Mouse (Mus musculus) embryonic facial prominence, embryonic 14.5 days (tissue): Measurements from ENCODE around the gene Gna11. TPM values are rescaled to one million over a fixed set of nuclear protein-coding genes. Genes with fewer than 3 reads are reported as not detected.
A peak's percentile ranks its signal among the peaks of the same experiment; 100 is the strongest.

ENCODE experiments used
- ATAC-seq: fragments of 200-750 bp; cut with Nextera tagmentation; 2 replicates; pipeline ENCODE4 v1.8.0; 2017; ENCODE audit warnings: low read depth, moderate number of reproducible peaks, moderate TSS enrichment
- DNase-seq: peaks from one replicate; pipeline ENCODE4 v3.0.0-alpha.2; 2015; ENCODE audit warnings: low spot score
- H3K27ac ChIP-seq: fragments of 300-500 bp; sonication (generic); replicated peaks from 2 replicates; pipeline ENCODE4 v1.5.1; 2014; ENCODE audit warnings: low read depth, mild to moderate bottlenecking, low read length, moderate library complexity
- H3K27me3 ChIP-seq: fragments of 300-500 bp; sonication (generic); replicated peaks from 2 replicates; pipeline ENCODE4 v1.6.1; 2014; ENCODE audit warnings: low read length; ENCODE audit not compliant: control insufficient read depth, insufficient read depth
- H3K36me3 ChIP-seq: fragments of 300-500 bp; sonication (generic); 2 replicates; pipeline ENCODE4 v1.6.1; 2014; ENCODE audit warnings: low read length, mixed read lengths; ENCODE audit not compliant: control insufficient read depth, insufficient read depth
- H3K4me1 ChIP-seq: fragments of 300-500 bp; sonication (generic); 2 replicates; pipeline ENCODE4 v1.6.1; 2014; ENCODE audit warnings: antibody characterized with exemption, low read length; ENCODE audit not compliant: control insufficient read depth, insufficient read depth
- H3K4me2 ChIP-seq: fragments of 300-500 bp; sonication (generic); 2 replicates; pipeline ENCODE4 v1.6.1; 2014; ENCODE audit warnings: low read depth, mild to moderate bottlenecking, low read length, moderate library complexity, mixed read lengths
- H3K4me3 ChIP-seq: fragments of 300-500 bp; sonication (generic); 2 replicates; pipeline ENCODE4 v1.5.1; 2014; ENCODE audit warnings: low read depth, mild to moderate bottlenecking, low read length
- H3K9ac ChIP-seq: fragments of 300-500 bp; sonication (generic); 2 replicates; pipeline ENCODE4 v1.6.1; 2014; ENCODE audit warnings: low read depth, mild to moderate bottlenecking, low read length, moderate library complexity, mixed read lengths
- H3K9me3 ChIP-seq: fragments of 300-500 bp; sonication (generic); 2 replicates; pipeline ENCODE4 v1.6.1; 2016; ENCODE audit warnings: low read length; ENCODE audit not compliant: control insufficient read depth
- WGBS: fragments of 180-500 bp; shearing (Covaris S2); extraction: QIAGEN DNeasy Blood & Tissue Kit; methylation state at CpG from one replicate; pipeline ENCODE4 v1.1.7; 2014; 5-methylcytosine and 5-hydroxymethylcytosine counted together
- microRNA-seq: library from miRNA; unstranded; fragments of <30 nt; microRNA quantifications from one replicate; pipeline ENCODE4, GENCODE M21; 2016; ENCODE audit warnings: borderline number of aligned reads
- polyA plus RNA-seq: library from polyadenylated mRNA; unstranded; fragments of >200 nt; fragmentation: Nextera tagmentation; extraction: Ambion mirVana; gene quantifications from 2 replicates; pipeline ENCODE4 v1.2.1, GENCODE M21; 2014

Gene Gna11
- polyA plus RNA-seq, 1 experiment from 2014 or later, result 87.7 TPM

- no peak for ATAC-seq
- Histone ChIP-seq H3K27me3 (peaks cover 14% of the 10 kb centered on the region), H3K4me1 (peaks cover 6% of the 10 kb centered on the region; the same call in 1 of the 2 replicates), H3K9me3 (no peaks in the 10 kb centered on the region), H3K4me2 (no peak overlapping the region), H3K4me3 (no peak overlapping the region), H3K9ac (no peak overlapping the region), H3K36me3 (peaks cover 34% of the 10 kb centered on the region), H3K27ac (no peak overlapping the region)
- DNase-seq, result no peak
- 66% methylated on average over 6 of the region's 6 CpGs for WGBS
Observed at GRCm38 (mm10) chr10:81484441-81485059, 60.4 kb downstream of the Gna11 start.

- H3K4me3 ChIP-seq, result no peak overlapping the region
- DNase-seq (no peak), ATAC-seq (no peak)
- H3K4me2 ChIP-seq, result no peak overlapping the region
- peaks cover 6% of the 10 kb centered on the region; the same call in 1 of the 2 replicates for H3K4me1 ChIP-seq
- peaks cover 14% of the 10 kb centered on the region for H3K27me3 ChIP-seq
- no peak overlapping the region for H3K9ac ChIP-seq
- H3K36me3 ChIP-seq, result peaks cover 29% of the 10 kb centered on the region
- 23% methylated on average over 9 of the region's 9 CpGs for WGBS
- H3K27ac ChIP-seq, result no peak overlapping the region
- H3K9me3 ChIP-seq, result no peaks in the 10 kb centered on the region
Observed at GRCm38 (mm10) chr10:81483983-81484382, 61.0 kb downstream of the Gna11 start.

- no peak within 1 kb of the TSS for H3K27ac ChIP-seq
- ATAC-seq, result peak; percentile 45
Observed at GRCm38 (mm10) chr10:81482533-81482889, 62.5 kb downstream of the Gna11 start, which contains the start of gene Celf5. Gene Celf5 (minus strand): TSS chr10:81482709.

GRCm38 (mm10) chr10:81481605-81482532, 63.1 kb downstream of the Gna11 start:
- DNase-seq (no peak), ATAC-seq (peak; percentile 3; the same call in 1 of the 2 replicates)
- WGBS, result 5% methylated on average over 23 of the region's 35 CpGs
- peaks cover 8% of the 10 kb centered on the region; the same call in 1 of the 2 replicates for H3K36me3 ChIP-seq
- H3K27me3 ChIP-seq, result peaks cover 14% of the 10 kb centered on the region
- no peaks in the 10 kb centered on the region for H3K9me3 ChIP-seq
- peak overlapping the region; percentile 54 for H3K4me3 ChIP-seq
- peak overlapping the region; percentile 62 for H3K9ac ChIP-seq
- peak overlapping the region; percentile 88 for H3K4me2 ChIP-seq
- H3K4me1 ChIP-seq, result peaks cover 6% of the 10 kb centered on the region; the same call in 1 of the 2 replicates
- no peak overlapping the region for H3K27ac ChIP-seq

More at GRCm38 (mm10) chr10:81482533-81482889, 62.5 kb downstream of the Gna11 start, which contains the start of gene Celf5:
- no peak for DNase-seq
- H3K27me3 ChIP-seq, result peaks cover 14% of the 10 kb centered on the region
- peak within 1 kb of the TSS; percentile 88 for H3K4me2 ChIP-seq
- H3K4me3 ChIP-seq, result peak within 1 kb of the TSS; percentile 54
- peaks cover 15% of the 10 kb centered on the region for H3K36me3 ChIP-seq
- WGBS, result 0% methylated on average over 24 of the region's 36 CpGs
- peaks cover 6% of the 10 kb centered on the region; the same call in 1 of the 2 replicates for H3K4me1 ChIP-seq
- peak within 1 kb of the TSS; percentile 62 for H3K9ac ChIP-seq
- no peaks in the 10 kb centered on the region for H3K9me3 ChIP-seq

Small RNA genes within 50 kb of the gene (microRNA-seq; reads per million reads assigned to microRNA genes)
- not detected for gene Gm25595

Other genes starting within 250 kb of the Gna11 start
- gene Cactin, start 224.1 kb downstream of the Gna11 start, polyA plus RNA-seq, result 27.0 and 27.5 TPM in 2 replicates
- 6.7 and 8.7 TPM in 2 replicates for gene Tbxa2r, start 216.5 kb downstream of the Gna11 start, polyA plus RNA-seq
- gene Gipc3, start 201.9 kb downstream of the Gna11 start, polyA plus RNA-seq, result 0.04 and 0.14 TPM in 2 replicates
- 66.8 and 78.7 TPM in 2 replicates for gene Hmg20b, start 194.7 kb downstream of the Gna11 start, polyA plus RNA-seq
- 6.8 and 9.8 TPM in 2 replicates for gene Mfsd12, start 187.7 kb downstream of the Gna11 start, polyA plus RNA-seq
- gene 4930404N11Rik, start 179.4 kb downstream of the Gna11 start, polyA plus RNA-seq, result 0.31 and 0.71 TPM in 2 replicates
- 69.5 and 90.1 TPM in 2 replicates for gene Fzr1, start 166.7 kb downstream of the Gna11 start, polyA plus RNA-seq
- gene Dohh, start 160.8 kb downstream of the Gna11 start, polyA plus RNA-seq, result 61.4 and 67.1 TPM in 2 replicates
- 2.4 and 2.6 TPM in 2 replicates for gene Gm48551, start 160.7 kb downstream of the Gna11 start, polyA plus RNA-seq
- gene Gm48552, start 156.2 kb downstream of the Gna11 start, polyA plus RNA-seq, result 0.77 and 0.88 TPM in 2 replicates
- 3.9 and 4.1 TPM in 2 replicates for gene Smim24, start 152.1 kb downstream of the Gna11 start, polyA plus RNA-seq
- gene Nfic, start 89.6 kb downstream of the Gna11 start, polyA plus RNA-seq, result 100.0 and 103 TPM in 2 replicates
- gene Celf5, start 62.5 kb downstream of the Gna11 start, polyA plus RNA-seq, result 1.4 and 1.9 TPM in 2 replicates
- gene Ncln, start 48.8 kb downstream of the Gna11 start, polyA plus RNA-seq, result 64.7 and 82.4 TPM in 2 replicates
- gene S1pr4, start 45.1 kb downstream of the Gna11 start, polyA plus RNA-seq, result 0.65 and 0.73 TPM in 2 replicates
- gene Gna15, start 21.0 kb downstream of the Gna11 start, polyA plus RNA-seq, result 3.1 and 4.5 TPM in 2 replicates
- gene Aes, start 14.3 kb upstream of the Gna11 start, polyA plus RNA-seq, result 387 and 412 TPM in 2 replicates
- 30.2 and 39.4 TPM in 2 replicates for gene Tle2, start 29.4 kb upstream of the Gna11 start, polyA plus RNA-seq
- gene Tle6, start 55.9 kb upstream of the Gna11 start, polyA plus RNA-seq, result 17.1 and 17.8 TPM in 2 replicates
- gene BC025920, start 61.1 kb upstream of the Gna11 start, polyA plus RNA-seq, result 0.20 and 0.61 TPM in 2 replicates
- 24.4 and 29.0 TPM in 2 replicates for gene Sirt6, start 82.6 kb upstream of the Gna11 start, polyA plus RNA-seq
- 7.2 and 7.3 TPM in 2 replicates for gene Ankrd24, start 83.3 kb upstream of the Gna11 start, polyA plus RNA-seq
- gene Gm10778, start 103.9 kb upstream of the Gna11 start, polyA plus RNA-seq, result 3.3 and 3.7 TPM in 2 replicates
- gene Zfp433, start 159.6 kb upstream of the Gna11 start, polyA plus RNA-seq, result 13.1 and 16.2 TPM in 2 replicates
- gene Gm3055, start 226.0 kb upstream of the Gna11 start, polyA plus RNA-seq, result 9.9 and 10.2 TPM in 2 replicates